8 mouse cellular contexts compared by ENCODE assay signal in the genomic region with DNA sequence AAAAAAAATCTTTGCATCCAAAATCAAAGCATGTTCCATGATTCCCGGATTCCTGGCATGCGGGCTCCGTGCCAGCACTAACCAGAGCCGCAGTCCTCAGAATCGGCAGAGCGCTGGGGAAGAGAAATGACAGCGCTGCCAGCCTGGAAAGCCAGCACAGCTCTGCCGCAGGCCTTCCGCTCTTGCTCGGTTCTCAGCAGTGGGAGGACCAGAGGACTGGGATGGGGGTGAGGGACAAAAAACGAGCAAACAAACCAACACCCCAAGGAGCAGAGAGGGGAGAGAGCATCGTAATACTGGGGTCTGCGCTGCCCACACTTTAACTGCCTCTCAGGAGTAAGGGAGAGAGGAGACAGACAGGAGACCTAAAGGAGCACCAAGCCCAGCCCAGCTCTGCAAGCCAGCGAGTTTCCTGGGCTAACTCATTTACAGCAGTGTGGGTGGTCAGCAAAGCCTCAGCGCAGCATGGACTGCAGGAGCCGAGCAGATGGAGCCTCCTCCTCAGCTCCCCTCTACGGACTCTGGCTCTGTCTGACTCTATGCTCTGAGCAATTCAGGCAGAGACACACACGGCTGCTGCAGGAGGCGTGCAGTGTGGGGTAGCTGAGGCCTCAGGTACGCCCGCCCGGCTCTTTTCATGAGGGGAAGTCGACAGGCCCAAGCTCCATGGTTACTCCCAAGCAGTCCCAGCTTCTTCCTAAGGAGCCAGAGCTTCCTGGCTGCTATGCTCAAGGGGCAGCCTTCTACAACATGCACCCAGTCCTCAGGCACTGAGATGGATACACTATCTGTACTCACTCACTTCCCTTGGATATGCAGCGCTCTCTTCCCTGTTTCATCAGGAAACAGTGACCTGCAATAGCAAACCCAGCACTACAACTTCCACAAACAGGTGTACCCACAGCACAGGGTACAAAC. TPM values are rescaled to one million over a fixed set of nuclear protein-coding genes. Genes with fewer than 3 reads are reported as not detected.
A peak's percentile ranks its signal among the peaks of the same experiment; 100 is the strongest.
DNase-seq lines count a peak whose midpoint lies in the region; ATAC-seq and TF ChIP-seq lines count a peak whose summit lies in the region.

No protein-coding gene starts in this region.

- H3K9ac ChIP-seq in forebrain, postnatal 0 days, result peak overlapping the region; percentile 14
- 0 out of 2 replicates have a peak overlapping the region, but pooled peaks have one; percentile 4 for H3K9ac ChIP-seq in neural tube, embryonic 15.5 days (replicated peaks)

- H3K4me3 ChIP-seq in cerebellum, adult 2 months (replicated peaks; ENCODE audit: insufficient read depth, low read depth, low read length), result peak overlapping the region; percentile 25
- H3K4me3 ChIP-seq in forebrain, postnatal 0 days (ENCODE audit: low read depth, low read length), result no peak overlapping the region
- no peak overlapping the region for H3K4me3 ChIP-seq in kidney, adult 2 months (ENCODE audit: insufficient read depth, low read depth, low read length)
- H3K4me3 ChIP-seq in neural tube, embryonic 15.5 days (replicated peaks), result 0 out of 2 replicates have a peak overlapping the region, but pooled peaks have one; percentile 10

- H3K36me3 ChIP-seq in forebrain, postnatal 0 days (ENCODE audit: insufficient read depth), result no peaks in the 10 kb centered on the region
- H3K36me3 ChIP-seq in kidney, adult 2 months (ENCODE audit: control insufficient read depth, insufficient read depth, low read length), result no peaks in the 10 kb centered on the region
- H3K36me3 ChIP-seq in neural tube, embryonic 15.5 days, result no peaks in the 10 kb centered on the region

- intact Hi-C loops in left cerebral cortex, postnatal 4 days (cut with DNase I), result no loop called here

- ATAC-seq in forebrain, postnatal 0 days, result peak; percentile 84
- ATAC-seq in neural tube, embryonic 15.5 days (ENCODE audit: low FRiP score), result peak; percentile 70

- TF ChIP-seq POLR2A in cerebellum, adult 2 months (IDR thresholded peaks at IDR 0.05; ENCODE audit: borderline replicate concordance, insufficient read depth, low read length), result no peak
- TF ChIP-seq POLR2A in kidney, adult 2 months (IDR thresholded peaks at IDR 0.05; ENCODE audit: low read depth, low read length), result no peak

- H3K4me1 ChIP-seq in cerebellum, adult 2 months (ENCODE audit: control insufficient read depth, insufficient read depth, low read length), result peaks cover 39% of the 10 kb centered on the region
- H3K4me1 ChIP-seq in forebrain, postnatal 0 days (ENCODE audit: insufficient read depth), result peaks cover 12% of the 10 kb centered on the region
- H3K4me1 ChIP-seq in kidney, adult 2 months (ENCODE audit: control insufficient read depth, insufficient read depth, low read length), result peaks cover 24% of the 10 kb centered on the region
- peaks cover 46% of the 10 kb centered on the region for H3K4me1 ChIP-seq in neural tube, embryonic 15.5 days

- peak overlapping the region; percentile 88 for H3K27ac ChIP-seq in cerebellum, adult 2 months (ENCODE audit: insufficient read depth, low read length)
- peak overlapping the region; percentile 42 for H3K27ac ChIP-seq in forebrain, postnatal 0 days (ENCODE audit: low read depth, low read length)
- peak overlapping the region; percentile 0; the same call in 1 of the 2 replicates for H3K27ac ChIP-seq in kidney, adult 2 months (ENCODE audit: insufficient read depth, low read depth, low read length)
- H3K27ac ChIP-seq in neural tube, embryonic 15.5 days (replicated peaks), result peak overlapping the region; percentile 77

- no peaks in the 10 kb centered on the region for H3K27me3 ChIP-seq in cerebellum, adult 2 months (ENCODE audit: control insufficient read depth, insufficient read depth, low read length)
- H3K27me3 ChIP-seq in forebrain, postnatal 0 days (ENCODE audit: insufficient read depth, low read length), result no peaks in the 10 kb centered on the region
- no peaks in the 10 kb centered on the region for H3K27me3 ChIP-seq in kidney, adult 2 months (replicated peaks; ENCODE audit: control insufficient read depth, insufficient read depth, low read length)
- H3K27me3 ChIP-seq in neural tube, embryonic 15.5 days (replicated peaks), result no peaks in the 10 kb centered on the region

- TF ChIP-seq CTCF in cerebellum, adult 2 months (IDR thresholded peaks at IDR 0.05; ENCODE audit: borderline replicate concordance, insufficient read depth, low read depth, low read length), result no peak
- no peak for TF ChIP-seq CTCF in forebrain, postnatal 0 days (IDR thresholded peaks at IDR 0.05; ENCODE audit: low read depth)
- TF ChIP-seq CTCF in kidney, adult 2 months (conservative IDR thresholded peaks at IDR 0.05; ENCODE audit: insufficient read depth, insufficient read length, low read depth, low read length), result no peak

- DNase-seq in adrenal gland, adult (ENCODE audit: inconsistent age in 2 of 2, low spot score in 1 of 2), result peak; percentile 58 to 81
- no peak for DNase-seq in adrenal gland, adult 8-10 months
- peak; percentile 82 to 83 for DNase-seq in cerebellum, adult 2 months
- peak; percentile 67 for DNase-seq in forebrain, postnatal 0 days
- peak; percentile 59 for DNase-seq in kidney, adult 2 months
- peak; percentile 79 for DNase-seq in left cerebral cortex, postnatal 4 days
- DNase-seq in thymus, postnatal 36 days, result no peak

- 7% methylated on average over 24 of the region's 24 CpGs for WGBS in cerebellum, adult 2 months
- 14% methylated on average over 24 of the region's 24 CpGs for WGBS in forebrain, postnatal 0 days
- WGBS in kidney, adult 2 months, result 24% methylated on average over 24 of the region's 24 CpGs
- WGBS in neural tube, embryonic 15.5 days, result 18% methylated on average over 24 of the region's 24 CpGs

- no peaks in the 10 kb centered on the region for H3K9me3 ChIP-seq in forebrain, postnatal 0 days (ENCODE audit: low read length)
- no peaks in the 10 kb centered on the region for H3K9me3 ChIP-seq in neural tube, embryonic 15.5 days (replicated peaks)

- H3K4me2 ChIP-seq in forebrain, postnatal 0 days (ENCODE audit: low read depth), result peak overlapping the region; percentile 41
- peak overlapping the region; percentile 47 for H3K4me2 ChIP-seq in neural tube, embryonic 15.5 days

RNA-seq across cellular contexts. Expression of gene Map4k3, which starts 18.1 kb away (rescaled TPM):
- 10 to 100 TPM; 41.2 to 71.9 (median 51.9) TPM for total RNA-seq in adrenal gland, adult 8-10 months (2022)
- 45.3 and 48.9 TPM in 2 replicates for polyA plus RNA-seq in cerebellum, adult 2 months (2012; rRNA removed)
- total RNA-seq in forebrain, postnatal 0 days (2014; rRNA removed), result 62.9 and 76.9 TPM in 2 replicates
- 15.0 and 17.9 TPM in 2 replicates for polyA plus RNA-seq in forebrain, postnatal 0 days (2015; fragmentation: Nextera tagmentation; extraction: Ambion mirVana)
- polyA plus RNA-seq in kidney, adult 2 months (2012; rRNA removed), result 16.4 and 19.4 TPM in 2 replicates
- 10 to 100 TPM; 67.7 to 72.9 TPM for total RNA-seq in left cerebral cortex, postnatal 4 days (2021)
- polyA plus RNA-seq in neural tube, embryonic 15.5 days (2015; fragmentation: Nextera tagmentation; extraction: Ambion mirVana), result 22.0 and 22.3 TPM in 2 replicates

Comparison
In these comparisons a context has a peak if more than half of its experiments do, and no peak if none do; other contexts are left out.
1. DNase-seq: peak in adrenal gland, adult (2 of 2), cerebellum, adult 2 months (2 of 2), forebrain, postnatal 0 days (single experiment), kidney, adult 2 months (single experiment) and left cerebral cortex, postnatal 4 days (single experiment); none in adrenal gland, adult 8-10 months (single experiment) and thymus, postnatal 36 days (0 of 2).
2. H3K27ac ChIP-seq: peak in every context shown above with its lines; median percentile 88 in cerebellum, adult 2 months; 77 in neural tube, embryonic 15.5 days; 42 in forebrain, postnatal 0 days; 0 in kidney, adult 2 months.
3. H3K4me3 ChIP-seq: peak in cerebellum, adult 2 months (single experiment) and neural tube, embryonic 15.5 days (single experiment); none in forebrain, postnatal 0 days (single experiment) and kidney, adult 2 months (single experiment).